Mouse (Mus musculus): ENCODE results near the gene Dcdc2b.

- no peak for TF ChIP-seq POLR2A (IDR thresholded peaks at IDR 0.05; ENCODE audit: low read depth, low read length)
- no peak for TF ChIP-seq CTCF (IDR thresholded peaks at IDR 0.05; ENCODE audit: extremely low read depth, insufficient read depth, insufficient read length, insufficient replicate concordance)
Measured at GRCm38 (mm10) chr4:129561184-129561583, 52.9 kb downstream of the Dcdc2b start.
